Mouse (Mus musculus) stomach, embryonic 15.5 days (tissue): ENCODE results near the gene Bbc3. TPM values are rescaled to one million over a fixed set of nuclear protein-coding genes. Genes with fewer than 3 reads are reported as not detected.

ENCODE experiments used
- ATAC-seq: fragments of 200-750 bp; cut with Nextera tagmentation; 2 replicates; pipeline ENCODE4 v1.8.0; 2017; ENCODE audit warnings: low read depth, moderate number of reproducible peaks, moderate TSS enrichment; ENCODE audit not compliant: insufficient read depth, low FRiP score
- H3K27ac ChIP-seq: fragments of 300-500 bp; sonication (generic); 2 replicates; pipeline ENCODE4 v1.5.1; 2015; ENCODE audit warnings: mild to moderate bottlenecking, inconsistent platforms
- H3K27me3 ChIP-seq: fragments of 300-500 bp; sonication (generic); replicated peaks from 2 replicates; pipeline ENCODE4 v1.6.1; 2015; ENCODE audit warnings: inconsistent platforms
- H3K36me3 ChIP-seq: fragments of 300-500 bp; sonication (generic); 2 replicates; pipeline ENCODE4 v1.6.1; 2015; ENCODE audit warnings: inconsistent platforms
- H3K4me1 ChIP-seq: fragments of 300-500 bp; sonication (generic); 2 replicates; pipeline ENCODE4 v1.6.1; 2015; ENCODE audit warnings: inconsistent platforms
- H3K4me2 ChIP-seq: fragments of 300-500 bp; sonication (generic); 2 replicates; pipeline ENCODE4 v1.6.1; 2015; ENCODE audit warnings: mild to moderate bottlenecking, inconsistent platforms
- H3K4me3 ChIP-seq: fragments of 300-500 bp; sonication (generic); replicated peaks from 2 replicates; pipeline ENCODE4 v1.5.1; 2015; ENCODE audit warnings: inconsistent platforms
- H3K9ac ChIP-seq: fragments of 300-500 bp; sonication (generic); 2 replicates; pipeline ENCODE4 v1.6.1; 2015; ENCODE audit warnings: inconsistent platforms
- H3K9me3 ChIP-seq: fragments of 300-500 bp; sonication (generic); 2 replicates; pipeline ENCODE4 v1.6.1; 2016; ENCODE audit warnings: inconsistent platforms
- WGBS: fragments of 180-500 bp; shearing (Covaris S2); methylation state at CpG from one replicate; pipeline ENCODE4 v1.1.7; 2015; 5-methylcytosine and 5-hydroxymethylcytosine counted together
- polyA plus RNA-seq: library from polyadenylated mRNA; unstranded; fragments of >200 nt; fragmentation: Nextera tagmentation; extraction: Ambion mirVana; gene quantifications from 2 replicates; pipeline ENCODE4 v1.2.1, GENCODE M21; 2015

Gene Bbc3
- polyA plus RNA-seq, 1 experiment from 2014 or later: 6.7 TPM

DNA sequence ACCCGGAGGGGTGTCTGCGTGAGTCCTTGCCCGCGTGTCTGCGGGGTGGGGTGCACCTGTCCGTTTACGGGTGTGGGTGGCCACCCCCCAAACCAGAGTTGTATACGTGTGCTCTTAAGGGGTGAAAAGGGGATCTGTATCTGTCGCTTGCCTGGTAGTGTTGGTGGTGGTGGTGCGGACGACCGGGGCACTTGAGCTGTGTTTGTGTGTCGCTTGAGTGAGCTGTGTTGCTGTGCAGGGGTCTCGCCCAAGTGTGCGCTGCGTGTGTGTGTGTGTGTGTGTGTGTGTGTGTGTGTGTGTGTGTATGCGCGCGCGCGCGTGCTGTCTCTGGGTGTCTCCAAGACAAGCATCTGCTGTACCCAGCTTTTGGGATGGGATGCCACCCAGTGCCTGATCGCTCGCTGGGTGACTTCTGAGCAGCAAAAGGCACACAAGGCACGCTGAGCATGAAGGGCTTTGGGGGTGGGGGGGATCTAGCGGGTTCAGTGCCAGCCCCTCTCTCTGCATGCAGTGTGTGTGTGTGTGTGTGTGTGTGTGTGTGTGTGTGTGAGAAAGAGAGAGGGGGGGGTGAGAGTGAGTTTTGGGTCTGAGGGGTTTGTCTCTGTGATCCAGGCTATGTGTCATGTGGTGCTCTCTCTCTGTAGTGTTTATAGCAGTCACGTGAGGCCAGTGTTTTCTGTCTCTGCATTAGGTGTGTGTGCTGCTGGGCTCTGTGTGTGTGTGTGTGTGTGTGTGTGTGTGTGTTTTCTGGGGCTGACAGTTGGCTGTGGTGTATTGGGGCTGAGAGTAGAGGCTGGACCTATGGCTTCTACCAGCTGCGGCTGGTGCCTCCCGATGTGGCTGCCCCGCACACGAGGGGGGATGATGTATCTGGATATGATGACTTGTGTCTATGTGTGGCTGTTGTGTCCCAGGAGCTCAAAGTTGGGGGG lies 2.6 kb downstream of the Bbc3 start:
- peak overlapping the region; percentile 74 for H3K4me3 ChIP-seq
- no peak for ATAC-seq
- no peaks in the 10 kb centered on the region for H3K36me3 ChIP-seq
- no peaks in the 10 kb centered on the region for H3K27me3 ChIP-seq
- H3K4me1 ChIP-seq: peaks cover 58% of the 10 kb centered on the region
- peak overlapping the region; percentile 97 for H3K27ac ChIP-seq
- peak overlapping the region; percentile 22; the same call in 1 of the 2 replicates for H3K9ac ChIP-seq
- no peaks in the 10 kb centered on the region for H3K9me3 ChIP-seq
- 1% methylated on average over 31 of the region's 31 CpGs for whole genome bisulfite sequencing
- peak overlapping the region; percentile 99 for H3K4me2 ChIP-seq

- 2% methylated on average over 14 of the region's 14 CpGs for WGBS
- H3K4me1 ChIP-seq: peaks cover 58% of the 10 kb centered on the region
- no peaks in the 10 kb centered on the region for H3K27me3 ChIP-seq
- ATAC-seq: no peak
- H3K4me2 ChIP-seq: peak overlapping the region; percentile 99
- peak overlapping the region; percentile 97 for H3K27ac ChIP-seq
- peak overlapping the region; percentile 86 for H3K9ac ChIP-seq
- H3K9me3 ChIP-seq: no peaks in the 10 kb centered on the region
- H3K4me3 ChIP-seq: peak overlapping the region; percentile 74
- H3K36me3 ChIP-seq: no peaks in the 10 kb centered on the region
Observed at GRCm38 (mm10) chr7:16311453-16312004, 3.3 kb downstream of the Bbc3 start.

DNA sequence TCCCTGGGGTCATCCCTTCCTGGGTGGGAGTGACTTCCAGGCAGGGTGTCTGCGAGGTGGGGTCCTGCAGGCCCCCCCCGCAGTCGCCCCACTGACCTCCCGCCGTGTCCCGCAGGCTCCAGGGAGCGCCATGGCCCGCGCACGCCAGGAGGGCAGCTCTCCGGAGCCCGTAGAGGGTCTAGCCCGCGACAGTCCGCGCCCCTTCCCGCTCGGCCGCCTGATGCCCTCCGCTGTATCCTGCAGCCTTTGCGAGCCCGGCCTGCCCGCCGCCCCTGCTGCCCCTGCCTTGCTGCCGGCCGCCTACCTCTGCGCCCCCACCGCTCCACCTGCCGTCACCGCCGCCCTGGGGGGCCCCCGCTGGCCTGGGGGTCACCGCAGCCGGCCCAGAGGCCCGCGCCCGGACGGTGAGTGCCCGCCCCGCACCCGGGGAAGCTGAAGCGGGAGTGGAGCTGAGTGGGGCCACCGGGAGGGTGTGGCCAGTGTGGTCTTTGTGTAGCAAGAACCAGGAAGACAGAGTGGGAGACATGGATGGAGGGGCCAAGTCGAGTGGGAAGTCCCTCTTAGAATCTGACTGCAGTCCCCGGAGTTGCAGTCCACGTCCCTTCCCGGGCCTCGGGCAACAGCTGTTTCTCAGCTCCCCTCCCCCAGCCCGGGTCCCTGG lies 3.9 kb downstream of the Bbc3 start:
- H3K27me3 ChIP-seq: no peaks in the 10 kb centered on the region
- peaks cover 58% of the 10 kb centered on the region for H3K4me1 ChIP-seq
- H3K36me3 ChIP-seq: no peaks in the 10 kb centered on the region
- H3K27ac ChIP-seq: peak overlapping the region; percentile 97
- H3K9ac ChIP-seq: peak overlapping the region; percentile 86
- H3K4me2 ChIP-seq: peak overlapping the region; percentile 99
- H3K4me3 ChIP-seq: peak overlapping the region; percentile 74
- WGBS: under 1% methylated on average over 49 of the region's 49 CpGs
- no peak for ATAC-seq
- no peaks in the 10 kb centered on the region for H3K9me3 ChIP-seq

- peak; percentile 12; the same call in 1 of the 2 replicates for ATAC-seq
- Histone ChIP-seq H3K27me3 (no peaks in the 10 kb centered on the region), H3K4me3 (peak overlapping the region; percentile 74), H3K9ac (peak overlapping the region; percentile 86), H3K4me2 (peak overlapping the region; percentile 99), H3K9me3 (no peaks in the 10 kb centered on the region), H3K27ac (peak overlapping the region; percentile 97), H3K36me3 (no peaks in the 10 kb centered on the region), H3K4me1 (peaks cover 58% of the 10 kb centered on the region)
- WGBS: under 1% methylated on average over 11 of the region's 12 CpGs
Observed at GRCm38 (mm10) chr7:16312672-16313311, 4.6 kb downstream of the Bbc3 start.

GRCm38 (mm10) chr7:16313481-16314220 lies 5.5 kb downstream of the Bbc3 start:
- peak; percentile 72 for ATAC-seq
- Histone ChIP-seq H3K9ac (peak overlapping the region; percentile 82), H3K4me1 (peaks cover 54% of the 10 kb centered on the region), H3K4me3 (peak overlapping the region; percentile 74), H3K27ac (peak overlapping the region; percentile 97), H3K4me2 (peak overlapping the region; percentile 99), H3K9me3 (no peaks in the 10 kb centered on the region), H3K36me3 (no peaks in the 10 kb centered on the region), H3K27me3 (no peaks in the 10 kb centered on the region)
- 1% methylated on average over 65 of the region's 66 CpGs for WGBS

DNA sequence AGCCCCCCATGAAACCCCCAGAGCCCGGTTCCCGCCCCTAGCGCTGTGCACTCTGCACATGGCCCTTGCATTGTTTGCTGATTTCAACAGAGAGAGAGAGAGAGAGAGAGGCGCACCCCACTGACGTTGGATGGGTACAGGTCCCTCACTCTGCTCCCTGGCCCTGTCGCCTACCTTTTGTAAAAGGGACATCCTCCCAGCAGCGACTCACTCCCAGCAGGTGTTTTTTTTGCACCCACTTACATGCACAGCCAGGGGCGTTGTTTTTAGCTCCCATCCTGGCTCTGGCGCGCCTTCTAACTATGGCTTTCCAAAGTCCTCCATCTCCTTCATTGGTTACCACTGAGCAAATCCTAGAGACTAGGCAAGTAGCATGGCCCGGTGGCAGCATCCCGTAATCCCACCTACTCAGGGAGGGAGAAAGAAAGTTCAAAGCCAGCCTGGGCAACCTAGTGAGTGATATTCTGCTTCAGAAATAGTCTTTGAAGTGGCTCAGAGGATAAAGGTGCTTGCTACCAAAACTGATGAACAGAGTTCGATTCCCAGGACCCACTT lies 6.1 kb downstream of the Bbc3 start:
- Histone ChIP-seq H3K27ac (peak overlapping the region; percentile 97), H3K4me1 (peaks cover 47% of the 10 kb centered on the region), H3K9me3 (no peaks in the 10 kb centered on the region), H3K36me3 (no peaks in the 10 kb centered on the region), H3K4me2 (peak overlapping the region; percentile 99), H3K4me3 (peak overlapping the region; percentile 74), H3K9ac (0 out of 2 replicates have a peak overlapping the region, but pooled peaks have one; percentile 16), H3K27me3 (no peaks in the 10 kb centered on the region)
- no peak for ATAC-seq
- 14% methylated on average over 13 of the region's 13 CpGs for WGBS

DNA sequence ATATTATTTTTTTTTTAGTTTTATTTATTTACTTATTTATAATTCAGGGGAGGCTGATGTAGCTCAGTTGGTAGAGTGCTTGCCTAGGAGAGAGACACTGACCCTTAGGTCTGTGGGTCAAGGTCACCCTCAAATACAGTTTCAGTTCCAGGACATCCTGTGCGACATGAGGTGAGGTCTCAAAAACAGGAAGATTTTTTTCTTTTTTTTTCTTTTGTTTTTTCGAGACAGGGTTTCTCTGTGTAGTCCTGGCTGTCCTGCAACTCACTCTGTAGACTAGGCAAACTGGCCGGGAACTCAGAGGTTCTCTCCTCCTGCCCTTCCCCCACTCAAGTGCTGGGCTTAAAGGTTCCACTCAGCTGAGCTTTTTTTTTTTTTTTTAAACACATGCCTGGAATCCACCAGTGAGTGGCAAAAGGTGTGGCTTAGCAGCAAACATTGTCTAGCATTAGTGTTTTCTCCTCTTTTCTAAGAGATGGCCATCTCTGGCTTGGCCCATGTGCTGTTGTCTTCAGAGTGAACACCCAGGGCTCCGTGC lies 7.1 kb downstream of the Bbc3 start:
- no peaks in the 10 kb centered on the region for H3K9me3 ChIP-seq
- H3K27me3 ChIP-seq: no peaks in the 10 kb centered on the region
- no peaks in the 10 kb centered on the region for H3K36me3 ChIP-seq
- H3K27ac ChIP-seq: no peak overlapping the region
- WGBS: 49% methylated on average over 4 of the region's 4 CpGs
- H3K9ac ChIP-seq: no peak overlapping the region
- H3K4me1 ChIP-seq: peaks cover 38% of the 10 kb centered on the region
- H3K4me3 ChIP-seq: no peak overlapping the region
- H3K4me2 ChIP-seq: no peak overlapping the region
- ATAC-seq: no peak

GRCm38 (mm10) chr7:16317094-16317493 lies 8.9 kb downstream of the Bbc3 start:
- H3K27ac ChIP-seq: no peak overlapping the region
- no peak overlapping the region for H3K4me2 ChIP-seq
- H3K36me3 ChIP-seq: no peaks in the 10 kb centered on the region
- H3K27me3 ChIP-seq: no peaks in the 10 kb centered on the region
- no peaks in the 10 kb centered on the region for H3K9me3 ChIP-seq
- H3K4me1 ChIP-seq: peaks cover 21% of the 10 kb centered on the region
- H3K4me3 ChIP-seq: no peak overlapping the region
- no peak overlapping the region for H3K9ac ChIP-seq
- no peak for ATAC-seq
- WGBS: 79% methylated on average over 14 of the region's 14 CpGs

DNA sequence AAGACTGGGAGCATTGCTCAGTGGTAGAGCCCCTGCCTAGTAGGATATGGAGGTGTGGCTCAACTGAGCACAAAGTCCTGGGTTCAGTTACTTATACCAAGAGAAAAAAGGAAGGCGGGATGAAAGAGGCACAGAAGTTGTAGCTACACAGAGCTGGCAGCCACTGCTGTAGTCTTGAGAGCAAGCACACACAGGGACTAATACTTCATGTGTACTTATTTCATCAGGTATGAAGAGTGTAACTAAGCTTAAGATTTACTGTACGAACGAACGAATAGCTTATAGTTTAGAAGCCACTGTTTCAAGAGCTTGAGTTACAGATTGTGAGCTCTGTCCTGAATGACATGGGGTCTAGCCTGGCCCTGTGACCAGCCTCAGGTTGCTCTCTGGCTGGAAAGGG lies 11.0 kb downstream of the Bbc3 start:
- no peak for ATAC-seq
- 91% methylated on average over 4 of the region's 4 CpGs for WGBS
- no peaks in the 10 kb centered on the region for H3K27me3 ChIP-seq
- H3K9me3 ChIP-seq: no peaks in the 10 kb centered on the region
- no peaks in the 10 kb centered on the region for H3K36me3 ChIP-seq
- H3K4me1 ChIP-seq: 0 out of 2 replicates have a peak, but pooled peaks cover 3% of the 10 kb centered on the region
- no peak overlapping the region for H3K4me2 ChIP-seq
- H3K9ac ChIP-seq: no peak overlapping the region
- no peak overlapping the region for H3K27ac ChIP-seq
- no peak overlapping the region for H3K4me3 ChIP-seq

DNA sequence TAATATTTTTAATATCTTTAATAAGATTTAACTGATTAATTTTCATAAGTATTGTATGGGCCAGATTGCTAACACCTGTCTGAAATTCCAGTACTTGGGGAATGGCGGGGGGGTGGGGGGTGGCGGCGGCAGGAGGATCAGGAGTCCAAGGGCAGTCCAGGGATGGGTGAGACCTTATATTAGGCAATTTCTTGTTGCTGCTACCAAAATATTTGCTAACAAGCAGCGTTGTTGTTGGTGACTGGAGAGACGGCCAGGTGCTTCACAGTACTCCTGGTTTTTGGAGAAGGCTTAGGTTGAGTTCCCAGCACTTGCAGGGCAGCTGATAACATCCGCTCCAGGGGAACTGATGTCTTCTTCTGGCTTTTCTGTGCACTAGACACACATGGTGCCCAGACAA lies 12.3 kb downstream of the Bbc3 start:
- H3K36me3 ChIP-seq: no peaks in the 10 kb centered on the region
- no peak overlapping the region for H3K4me2 ChIP-seq
- no peaks in the 10 kb centered on the region for H3K27me3 ChIP-seq
- WGBS: 86% methylated on average over 6 of the region's 6 CpGs
- H3K9ac ChIP-seq: no peak overlapping the region
- no peak overlapping the region for H3K4me3 ChIP-seq
- no peaks in the 10 kb centered on the region for H3K4me1 ChIP-seq
- ATAC-seq: no peak
- no peaks in the 10 kb centered on the region for H3K9me3 ChIP-seq
- no peak overlapping the region for H3K27ac ChIP-seq
